ENCODE assay signal across 10 mouse cellular contexts in the genomic region with DNA sequence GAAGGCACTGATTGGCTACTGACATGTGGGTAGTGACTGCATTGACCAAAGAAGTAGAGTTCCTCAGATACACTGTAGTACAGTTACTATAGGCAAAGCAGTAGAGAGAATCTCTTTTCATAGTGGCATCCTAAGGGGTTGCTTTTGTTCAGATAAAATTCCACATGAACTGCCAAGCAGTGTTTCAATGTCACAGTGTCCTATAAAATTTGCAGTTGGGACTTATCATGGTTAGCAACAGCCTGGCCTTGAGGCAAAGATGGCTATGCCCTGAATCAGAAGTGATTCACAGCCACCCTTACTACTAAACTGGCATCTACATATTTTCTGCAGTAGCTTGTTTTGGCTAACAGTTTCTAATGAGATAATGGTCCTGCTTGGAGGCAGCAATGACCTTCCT.
"Had no signal": no experiment of that assay in that cellular context is flagged by ENCODE, and none has a peak within 500 bp of the region (broad histone marks: within the 10 kb centered on the region; RNA-seq: fewer than 3 reads in every experiment).

No protein-coding gene starts in this region.

- H3K9me3 ChIP-seq: limb, embryonic 13.5 days; midbrain, embryonic 13.5 days had no signal

- H3K36me3 ChIP-seq: limb, embryonic 13.5 days; midbrain, embryonic 13.5 days had no signal

- H3K4me1 ChIP-seq: limb, embryonic 13.5 days; midbrain, embryonic 13.5 days had no signal

- H3K4me2 ChIP-seq: limb, embryonic 13.5 days; midbrain, embryonic 13.5 days had no signal

- H3K4me3 ChIP-seq: layer of hippocampus, adult 2 months; limb, embryonic 13.5 days; midbrain, embryonic 13.5 days had no signal

- DNase-seq: kidney, postnatal 36 days; left cerebral cortex, postnatal 4 days; lung, adult 18-20 months; thymus, postnatal 4 days had no signal

- H3K9ac ChIP-seq: limb, embryonic 13.5 days; liver, embryonic 14.5 days; midbrain, embryonic 13.5 days had no signal

- H3K27me3 ChIP-seq: limb, embryonic 13.5 days; midbrain, embryonic 13.5 days had no signal

- H3K27ac ChIP-seq: kidney, postnatal 0 days; layer of hippocampus, adult 2 months; limb, embryonic 13.5 days; liver, embryonic 14.5 days; midbrain, embryonic 13.5 days; stomach, postnatal 0 days had no signal

- ATAC-seq: midbrain, embryonic 13.5 days had no signal
